In the genomic region with DNA sequence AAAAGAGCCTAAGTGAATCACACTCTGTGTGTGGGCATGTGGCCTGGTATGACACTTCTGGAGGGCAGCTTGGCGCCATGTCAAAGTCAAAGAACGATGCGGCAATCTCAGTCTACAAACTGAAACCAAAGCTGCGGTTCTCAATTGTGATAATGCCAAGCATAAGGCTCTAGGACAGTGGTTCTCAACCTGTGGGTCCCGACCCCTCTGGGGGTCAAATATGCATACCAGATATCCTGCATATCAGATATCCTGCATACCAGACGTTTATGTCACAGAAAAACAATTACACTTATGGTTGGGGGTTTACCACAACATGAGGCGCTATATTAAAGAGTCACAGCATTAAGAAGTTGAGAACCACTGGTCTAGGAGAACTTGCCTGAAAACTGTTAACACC, we compare ENCODE assay signal across 28 mouse cellular contexts. TPM values are rescaled to one million over a fixed set of nuclear protein-coding genes. Genes with fewer than 3 reads are reported as not detected.
A peak's percentile ranks its signal among the peaks of the same experiment; 100 is the strongest.
DNase-seq lines count a peak whose midpoint lies in the region; ATAC-seq and TF ChIP-seq lines count a peak whose summit lies in the region.
"Had no signal": no experiment of that assay in that cellular context is flagged by ENCODE, and none has a peak within 500 bp of the region (broad histone marks: within the 10 kb centered on the region; RNA-seq: fewer than 3 reads in every experiment).

No protein-coding gene starts in this region.

- TF ChIP-seq POLR2A in small intestine, adult 2 months (IDR thresholded peaks at IDR 0.05; ENCODE audit: low read depth, low read length), result no peak

- no peak for TF ChIP-seq CTCF in small intestine, adult 2 months (IDR thresholded peaks at IDR 0.05; ENCODE audit: extremely low read depth, insufficient read length, insufficient replicate concordance, low read depth, low read length)

- H3K4me3 ChIP-seq in ES-E14 (ENCODE audit: insufficient read depth in 1 of 2, low read depth in 1 of 2, low read length in 2 of 2, poor library complexity in 1 of 2, severe bottlenecking in 1 of 2), result no peak overlapping the region
- H3K4me3 ChIP-seq in small intestine, adult 2 months (ENCODE audit: low read depth, low read length), result no peak overlapping the region
- no peak overlapping the region for H3K4me3 ChIP-seq in midbrain, embryonic 14.5 days (replicated peaks; ENCODE audit: low read depth, low read length)
- H3K4me3 ChIP-seq: embryonic facial prominence, embryonic 13.5 days; embryonic facial prominence, embryonic 15.5 days; erythroblast, embryonic 14.5 days; forebrain, embryonic 10.5 days; forebrain, embryonic 12.5 days had no signal

- intact Hi-C loops in heart, postnatal 10 days (cut with DNase I), result no loop called here

- H3K27ac ChIP-seq in ES-E14 (ENCODE audit: insufficient read depth, low read depth, low read length, poor library complexity, severe bottlenecking), result no peak overlapping the region
- H3K27ac ChIP-seq in small intestine, adult 2 months (ENCODE audit: insufficient read depth, low read depth, low read length), result peak overlapping the region; percentile 66
- no peak overlapping the region for H3K27ac ChIP-seq in midbrain, embryonic 14.5 days (replicated peaks; ENCODE audit: low read depth, low read length)
- H3K27ac ChIP-seq: embryonic facial prominence, embryonic 13.5 days; embryonic facial prominence, embryonic 15.5 days; forebrain, embryonic 10.5 days; forebrain, embryonic 12.5 days had no signal

- H3K9me3 ChIP-seq in ES-E14 (ENCODE audit: control insufficient read depth, insufficient read depth, low read depth, low read length), result no peaks in the 10 kb centered on the region
- H3K9me3 ChIP-seq in midbrain, embryonic 14.5 days (ENCODE audit: control insufficient read depth, low read length), result no peaks in the 10 kb centered on the region
- H3K9me3 ChIP-seq: embryonic facial prominence, embryonic 13.5 days; embryonic facial prominence, embryonic 15.5 days; forebrain, embryonic 10.5 days; forebrain, embryonic 12.5 days had no signal

- H3K4me1 ChIP-seq in ES-E14 (ENCODE audit: control insufficient read depth in 2 of 2, insufficient read depth in 2 of 2, low read length in 2 of 2, poor library complexity in 1 of 2), result no peaks in the 10 kb centered on the region
- H3K4me1 ChIP-seq in small intestine, adult 2 months (ENCODE audit: control insufficient read depth, insufficient read depth, insufficient read length, low read length), result peaks cover 13% of the 10 kb centered on the region; the same call in 1 of the 2 replicates
- no peaks in the 10 kb centered on the region; the same call in 1 of the 2 replicates for H3K4me1 ChIP-seq in midbrain, embryonic 14.5 days (ENCODE audit: control insufficient read depth, insufficient read depth, low read length)
- H3K4me1 ChIP-seq: forebrain, embryonic 12.5 days had no signal

- no peak overlapping the region for H3K9ac ChIP-seq in ES-E14 (ENCODE audit: insufficient read depth, low read depth, low read length, poor library complexity, severe bottlenecking)
- no peak overlapping the region for H3K9ac ChIP-seq in midbrain, embryonic 14.5 days (replicated peaks; ENCODE audit: low read length)
- H3K9ac ChIP-seq: embryonic facial prominence, embryonic 13.5 days; embryonic facial prominence, embryonic 15.5 days; forebrain, embryonic 12.5 days had no signal

- ATAC-seq in midbrain, embryonic 14.5 days (ENCODE audit: low FRiP score, low TSS enrichment), result no peak
- ATAC-seq: forebrain, embryonic 14.5 days; forebrain, embryonic 16.5 days had no signal

- in situ Hi-C loops in ES-E14 (cut with MboI; ENCODE audit: low sequenced_read_pairs in 2 of 2, unreplicated experiment in 2 of 2), result loop anchor here (5.0 to 25.0 kb wide), 3 partner anchors 361 to 614 kb away; partner anchors contain the start of gene Fli1 (in 1 of the 2)

- no peaks in the 10 kb centered on the region for H3K36me3 ChIP-seq in ES-E14 (ENCODE audit: control insufficient read depth, insufficient read depth, low read length, poor library complexity, severe bottlenecking)
- H3K36me3 ChIP-seq in small intestine, adult 2 months (ENCODE audit: control insufficient read depth, insufficient read depth, low read length), result no peaks in the 10 kb centered on the region
- H3K36me3 ChIP-seq in midbrain, embryonic 14.5 days (ENCODE audit: control insufficient read depth, insufficient read depth, low read length), result no peaks in the 10 kb centered on the region
- H3K36me3 ChIP-seq: embryonic facial prominence, embryonic 13.5 days; embryonic facial prominence, embryonic 15.5 days; forebrain, embryonic 10.5 days; forebrain, embryonic 12.5 days had no signal

- 53% methylated on average over 7 of the region's 7 CpGs for WGBS in small intestine, adult 2 months
- 84% methylated on average over 7 of the region's 7 CpGs for WGBS in midbrain, embryonic 14.5 days

- no peaks in the 10 kb centered on the region for H3K27me3 ChIP-seq in small intestine, adult 2 months (ENCODE audit: control insufficient read depth, insufficient read depth, low read length)
- peaks cover 11% of the 10 kb centered on the region; the same call in 1 of the 2 replicates for H3K27me3 ChIP-seq in midbrain, embryonic 14.5 days (ENCODE audit: control insufficient read depth, insufficient read depth, low read length)

- DNase-seq in heart, postnatal 10 days, result peak; percentile 8 to 21
- no peak for DNase-seq in heart, adult 8-10 months (ENCODE audit: low spot score)
- DNase-seq in 416B (ENCODE audit: low read depth) (peak; percentile 11), ES-E14 (ENCODE audit: low read depth, low spot score) (no peak), liver (no peak)
- no peak for DNase-seq in kidney, adult 8-10 months
- DNase-seq in midbrain, embryonic 14.5 days, result no peak
- DNase-seq: adrenal gland, adult 2 months; adrenal gland, postnatal 10 days; adrenal gland, postnatal 25 days; cerebellum, adult 11 months; cerebellum, adult 18-20 months; cerebellum, adult 8-10 months; cerebellum, adult 9-11 months; cerebellum, postnatal 14 days; cerebellum, postnatal 36 days; embryo, embryonic 11 days had no signal

- no peak overlapping the region for H3K4me2 ChIP-seq in midbrain, embryonic 14.5 days (ENCODE audit: low read length)
- H3K4me2 ChIP-seq: embryonic facial prominence, embryonic 13.5 days; embryonic facial prominence, embryonic 15.5 days; forebrain, embryonic 12.5 days had no signal

TF ChIP-seq in ES-E14, 5 proteins besides CTCF, POLR2A, EP300 and RAD21:
- TF ChIP-seq ZNF384 (IDR thresholded peaks at IDR 0.05; ENCODE audit: low read depth, low read length) (no peak), CHD2 (IDR thresholded peaks at IDR 0.05; ENCODE audit: low read depth, low read length) (peak; percentile 95), MAFK (IDR thresholded peaks at IDR 0.05; ENCODE audit: insufficient read depth, low read depth, low read length) (no peak)
TF ChIP-seq in ES-E14: peak in this region for 1.

RNA-seq across cellular contexts. Expression of gene Barx2, which starts 10.3 kb away (rescaled TPM):
- total RNA-seq in heart, postnatal 10 days (2021), result not detected
- under 1 TPM in 3 of 4 experiments, not detected in 1; 0.16 to 0.35 (median 0.17) TPM for total RNA-seq in heart, adult 8-10 months (2022)
- total RNA-seq in ES-E14 (2012; rRNA removed), result 0.16 and 0.18 TPM in 2 replicates
- polyA plus RNA-seq in small intestine, adult 2 months (2012; rRNA removed), result 63.8 and 65.1 TPM in 2 replicates
- 0.11 and 0.28 TPM in 2 replicates for polyA plus RNA-seq in midbrain, embryonic 14.5 days (2014; fragmentation: Nextera tagmentation; extraction: Ambion mirVana)
- total RNA-seq: adrenal gland, adult 2 months; adrenal gland, postnatal 25 days; common myeloid progenitor, adult 5-6 weeks; MEL had no signal
- polyA plus RNA-seq: C2C12; erythroblast, embryonic 14.5 days; forebrain, embryonic 10.5 days; forebrain, embryonic 12.5 days; forebrain, embryonic 16.5 days had no signal

Comparison
In these comparisons a context has a peak if more than half of its experiments do, and no peak if none do; other contexts are left out.
1. DNase-seq: peak in heart, postnatal 10 days (2 of 2) and 416B (single experiment); none in heart, adult 8-10 months (single experiment), ES-E14 (single experiment), kidney, adult 8-10 months (0 of 2), liver (single experiment) and midbrain, embryonic 14.5 days (single experiment).